Mouse (Mus musculus) ES-Bruce4 (cell line): ENCODE data around the gene Slc8b1.
"Not testable (repeated sequence)": the region's sequence is repeated elsewhere in the genome, so short reads cannot be mapped to it uniquely, and the experiment has no call there.

ENCODE experiments used
- CTCF ChIP-seq: IDR thresholded peaks from one replicate; pipeline ENCODE4 v1.8.1; 2011; ENCODE audit warnings: low read depth, low read length
- EP300 ChIP-seq: IDR thresholded peaks from 2 replicates; pipeline ENCODE4 v1.6.1; 2011; ENCODE audit warnings: low read depth, low read length; ENCODE audit not compliant: insufficient read depth
- POLR2A ChIP-seq: IDR thresholded peaks from one replicate; pipeline ENCODE4 v1.8.1; 2011; ENCODE audit warnings: low read length; ENCODE audit not compliant: insufficient read depth

DNA sequence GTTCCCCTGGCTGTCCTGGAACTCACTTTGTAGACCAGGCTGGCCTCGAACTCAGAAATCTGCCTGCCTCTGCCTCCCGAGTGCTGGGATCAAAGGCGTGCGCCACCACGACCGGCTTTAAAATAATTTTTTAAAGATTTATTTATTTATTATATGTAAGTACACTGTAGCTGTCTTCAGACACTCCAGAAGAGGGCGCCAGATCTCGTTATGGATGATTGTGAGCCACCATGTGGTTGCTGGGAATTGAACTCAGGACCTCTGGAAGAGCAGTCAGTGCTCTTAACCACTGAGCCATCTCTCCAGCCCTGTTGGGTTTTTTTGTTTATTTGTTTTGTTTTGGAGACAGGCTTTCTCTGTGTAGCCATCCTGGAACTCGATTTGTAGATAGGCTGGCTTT lies 10.4 kb upstream of the Slc8b1 start:
- not testable (repeated sequence) for TF ChIP-seq EP300, POLR2A, CTCF
